Mouse (Mus musculus): ENCODE measurements around the gene Ptk6. TPM values are rescaled to one million over a fixed set of nuclear protein-coding genes. Genes with fewer than 3 reads are reported as not detected.

Ptk6 gene
- not detected for polyA plus RNA-seq (2017; shearing (Covaris generic))

GRCm38 (mm10) chr2:181202422-181202821, at the start of gene Ptk6:
TSS of gene Ptk6 (minus strand) at chr2:181202789.

GRCm38 (mm10) chr2:181241602-181242313, 39.2 kb upstream of the Ptk6 start, which contains the start of gene Helz2:
TSS of gene Helz2 (minus strand) at chr2:181242027.

GRCm38 (mm10) chr2:181219538-181220216, 17.1 kb upstream of the Ptk6 start, which contains the start of gene Fndc11:
TSS of gene Fndc11 (plus strand) at chr2:181220013.

GRCm38 (mm10) chr2:181213021-181213445, 10.4 kb upstream of the Ptk6 start, which contains the start of gene Srms:
TSS of gene Srms (minus strand) at chr2:181213185.

GRCm38 (mm10) chr2:181187121-181188000, 15.2 kb downstream of the Ptk6 start, which contains the start of gene Ppdpf:
TSS of gene Ppdpf (plus strand) at chr2:181187247.

GRCm38 (mm10) chr2:181156248-181157121, 46.1 kb downstream of the Ptk6 start, which contains the start of gene Eef1a2:
TSS of gene Eef1a2 (minus strand) at chr2:181157014.

Other genes starting within 250 kb of the Ptk6 start
- not detected for gene Nkain4, start 248.1 kb downstream of the Ptk6 start, polyA plus RNA-seq (2017; shearing (Covaris generic))
- gene Arfgap1, start 235.6 kb downstream of the Ptk6 start, polyA plus RNA-seq (2017; shearing (Covaris generic)), result 81.9 TPM
- 1.8 TPM for gene Col20a1, start 216.3 kb downstream of the Ptk6 start, polyA plus RNA-seq (2017; shearing (Covaris generic))
- gene Chrna4, start 159.2 kb downstream of the Ptk6 start, polyA plus RNA-seq (2017; shearing (Covaris generic)), result not detected
- gene Kcnq2, start 67.5 kb downstream of the Ptk6 start, polyA plus RNA-seq (2017; shearing (Covaris generic)), result not detected
- not detected for gene Eef1a2, start 45.8 kb downstream of the Ptk6 start, polyA plus RNA-seq (2017; shearing (Covaris generic))
- gene Ppdpf, start 15.5 kb downstream of the Ptk6 start, polyA plus RNA-seq (2017; shearing (Covaris generic)), result 306 TPM
- gene Srms, start 10.4 kb upstream of the Ptk6 start, polyA plus RNA-seq (2017; shearing (Covaris generic)), result 1.5 TPM
- 0.46 TPM for gene Fndc11, start 17.2 kb upstream of the Ptk6 start, polyA plus RNA-seq (2017; shearing (Covaris generic))
- gene Helz2, start 39.2 kb upstream of the Ptk6 start, polyA plus RNA-seq (2017; shearing (Covaris generic)), result 24.2 TPM
- gene Gmeb2, start 85.2 kb upstream of the Ptk6 start, polyA plus RNA-seq (2017; shearing (Covaris generic)), result 8.8 TPM
- gene Stmn3, start 111.7 kb upstream of the Ptk6 start, polyA plus RNA-seq (2017; shearing (Covaris generic)), result not detected
- gene Rtel1, start 117.0 kb upstream of the Ptk6 start, polyA plus RNA-seq (2017; shearing (Covaris generic)), result 63.6 TPM
- 101 TPM for gene Zgpat, start 162.1 kb upstream of the Ptk6 start, polyA plus RNA-seq (2017; shearing (Covaris generic))
- 146 TPM for gene Arfrp1, start 162.6 kb upstream of the Ptk6 start, polyA plus RNA-seq (2017; shearing (Covaris generic))
- 355 TPM for gene Lime1, start 177.3 kb upstream of the Ptk6 start, polyA plus RNA-seq (2017; shearing (Covaris generic))

Measured in activated CD4-positive, CD25-positive, alpha-beta regulatory T cell, adult 9 weeks (primary cell).